Mouse (Mus musculus) intestine, embryonic 15.5 days (tissue): ENCODE results near the gene Prdx4. TPM values are rescaled to one million over a fixed set of nuclear protein-coding genes. Genes with fewer than 3 reads are reported as not detected.

ENCODE experiments used
- polyA plus RNA-seq: library from polyadenylated mRNA; unstranded; fragments of >200 nt; fragmentation: Nextera tagmentation; extraction: Ambion mirVana; gene quantifications from 2 replicates; pipeline ENCODE4 v1.2.1, GENCODE M21; 2015

The Prdx4 gene
- polyA plus RNA-seq, 1 experiment from 2014 or later: 243 TPM

Other genes starting within 250 kb of the Prdx4 start
- not detected in 2 replicates for gene Magea2, start 247.1 kb downstream of the Prdx4 start, polyA plus RNA-seq
- gene Cldn34b2, start 212.3 kb downstream of the Prdx4 start, polyA plus RNA-seq: not detected in 2 replicates
- gene Sat1, start 124.3 kb downstream of the Prdx4 start, polyA plus RNA-seq: 281 and 284 TPM in 2 replicates
- gene Acot9, start 78.3 kb downstream of the Prdx4 start, polyA plus RNA-seq: 26.6 and 33.5 TPM in 2 replicates